Mouse (Mus musculus): ENCODE data around the gene Fkbp10. TPM values are rescaled to one million over a fixed set of nuclear protein-coding genes. Genes with fewer than 3 reads are reported as not detected.

Gene Fkbp10
- polyA plus RNA-seq (2012; rRNA removed) = 33.1 and 34.4 TPM in 2 replicates

GRCm38 (mm10) chr11:100414914-100415822 is at the start of gene Fkbp10:
Gene Fkbp10, plus strand, starts transcription at chr11:100415697.
- DNase-seq (ENCODE audit: low read depth) = no peak

GRCm38 (mm10) chr11:100369145-100369544 is 46.4 kb upstream of the Fkbp10 start:
- no peak for DNase-seq (ENCODE audit: low read depth)

- no peak for DNase-seq (ENCODE audit: low read depth)
Measured at GRCm38 (mm10) chr11:100369822-100370221, 45.7 kb upstream of the Fkbp10 start.

- DNase-seq (ENCODE audit: low read depth) = no peak
Measured at GRCm38 (mm10) chr11:100371981-100372558, 43.4 kb upstream of the Fkbp10 start.

- DNase-seq (ENCODE audit: low read depth) = no peak
Measured at GRCm38 (mm10) chr11:100375127-100375526, 40.4 kb upstream of the Fkbp10 start.

GRCm38 (mm10) chr11:100376005-100376404 is 39.5 kb upstream of the Fkbp10 start:
- DNase-seq (ENCODE audit: low read depth) = no peak

- no peak for DNase-seq (ENCODE audit: low read depth)
Measured at GRCm38 (mm10) chr11:100376746-100377389, 38.6 kb upstream of the Fkbp10 start.

- no peak for DNase-seq (ENCODE audit: low read depth)
Measured at GRCm38 (mm10) chr11:100377989-100378388, 37.5 kb upstream of the Fkbp10 start.

GRCm38 (mm10) chr11:100378446-100378845 is 37.1 kb upstream of the Fkbp10 start:
- DNase-seq (ENCODE audit: low read depth) = no peak

- no peak for DNase-seq (ENCODE audit: low read depth)
Measured at GRCm38 (mm10) chr11:100379311-100379710, 36.2 kb upstream of the Fkbp10 start.

- DNase-seq (ENCODE audit: low read depth) = no peak
Measured at GRCm38 (mm10) chr11:100382682-100383081, 32.8 kb upstream of the Fkbp10 start.

- DNase-seq (ENCODE audit: low read depth) = no peak
Measured at GRCm38 (mm10) chr11:100385016-100385415, 30.5 kb upstream of the Fkbp10 start.

GRCm38 (mm10) chr11:100386586-100386985 is 28.9 kb upstream of the Fkbp10 start:
- DNase-seq (ENCODE audit: low read depth) = no peak

GRCm38 (mm10) chr11:100387111-100387510 is 28.4 kb upstream of the Fkbp10 start:
- DNase-seq (ENCODE audit: low read depth) = no peak

GRCm38 (mm10) chr11:100387589-100388375 is 27.7 kb upstream of the Fkbp10 start:
- no peak for DNase-seq (ENCODE audit: low read depth)

- DNase-seq (ENCODE audit: low read depth) = no peak
Measured at GRCm38 (mm10) chr11:100388588-100388987, 26.9 kb upstream of the Fkbp10 start.

GRCm38 (mm10) chr11:100389931-100390445 is 25.5 kb upstream of the Fkbp10 start:
- DNase-seq (ENCODE audit: low read depth) = no peak

- DNase-seq (ENCODE audit: low read depth) = no peak
Measured at GRCm38 (mm10) chr11:100391081-100391883, 24.2 kb upstream of the Fkbp10 start.

GRCm38 (mm10) chr11:100391884-100392345 is 23.6 kb upstream of the Fkbp10 start:
- no peak for DNase-seq (ENCODE audit: low read depth)

- DNase-seq (ENCODE audit: low read depth) = no peak
Measured at GRCm38 (mm10) chr11:100392958-100393357, 22.5 kb upstream of the Fkbp10 start.

GRCm38 (mm10) chr11:100393733-100394132 is 21.8 kb upstream of the Fkbp10 start:
- no peak for DNase-seq (ENCODE audit: low read depth)
